Mouse (Mus musculus) neutrophil, adult 83 days (primary cell): ENCODE data around the gene Ehd3. TPM values are rescaled to one million over a fixed set of nuclear protein-coding genes. Genes with fewer than 3 reads are reported as not detected.

Source experiments
- total RNA-seq, 2 experiments: library from RNA; stranded (reverse); gene quantifications; one replicate each; pipeline ENCODE4 v1.2.4; 2023

The Ehd3 gene
- under 1 TPM; 0.42 to 0.77 TPM for total RNA-seq

GRCm38 (mm10) chr17:73803521-73804184 is at the start of gene Ehd3:
Gene Ehd3, plus strand, starts transcription at chr17:73804134.

Other genes with a start within 250 kb of the Ehd3 start
- gene Galnt14, start 93.7 kb upstream of the Ehd3 start, total RNA-seq, result under 1 TPM; 0.15 to 0.18 TPM
- gene Xdh, start 146.1 kb downstream of the Ehd3 start, total RNA-seq, result 100 to 1,000 TPM; 601 to 704 TPM
- gene Srd5a2, start 243.8 kb downstream of the Ehd3 start, total RNA-seq, result not detected